Mouse (Mus musculus): Measurements from ENCODE around the gene Gm973.
A peak's percentile ranks its signal among the peaks of the same experiment; 100 is the strongest.

Gm973 gene

GRCm38 (mm10) chr1:59516026-59516917, at the start of gene Gm973:
Gm973 (plus strand) TSS chr1:59516264.
- DNase-seq (ENCODE audit: low spot score in 2 of 2) = peak; percentile 85 to 92

GRCm38 (mm10) chr1:59469170-59469569, 46.9 kb upstream of the Gm973 start:
- peak; percentile 43 to 58 for DNase-seq (ENCODE audit: low spot score in 2 of 2)

DNA sequence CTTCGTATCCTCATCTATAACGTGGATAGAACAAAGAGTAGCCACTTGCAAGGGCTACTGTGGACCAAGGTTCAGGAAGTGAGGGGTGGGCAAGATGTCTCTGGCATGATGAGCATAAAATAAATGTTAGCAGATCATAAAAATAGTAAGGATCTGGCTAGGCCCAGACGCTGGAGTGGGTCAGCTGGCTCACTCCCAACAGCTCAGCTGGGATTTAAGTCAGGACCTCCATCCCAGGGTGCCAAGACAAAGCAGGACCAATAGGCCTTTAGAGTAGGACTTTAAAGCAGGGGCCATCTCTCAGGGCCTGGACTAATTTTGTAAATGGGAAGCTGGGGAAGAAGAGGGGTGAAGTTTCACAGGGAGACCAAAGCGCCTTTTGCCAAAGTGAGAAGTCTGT, 45.3 kb upstream of the Gm973 start:
- DNase-seq (ENCODE audit: low spot score in 2 of 2) = no peak

DNA sequence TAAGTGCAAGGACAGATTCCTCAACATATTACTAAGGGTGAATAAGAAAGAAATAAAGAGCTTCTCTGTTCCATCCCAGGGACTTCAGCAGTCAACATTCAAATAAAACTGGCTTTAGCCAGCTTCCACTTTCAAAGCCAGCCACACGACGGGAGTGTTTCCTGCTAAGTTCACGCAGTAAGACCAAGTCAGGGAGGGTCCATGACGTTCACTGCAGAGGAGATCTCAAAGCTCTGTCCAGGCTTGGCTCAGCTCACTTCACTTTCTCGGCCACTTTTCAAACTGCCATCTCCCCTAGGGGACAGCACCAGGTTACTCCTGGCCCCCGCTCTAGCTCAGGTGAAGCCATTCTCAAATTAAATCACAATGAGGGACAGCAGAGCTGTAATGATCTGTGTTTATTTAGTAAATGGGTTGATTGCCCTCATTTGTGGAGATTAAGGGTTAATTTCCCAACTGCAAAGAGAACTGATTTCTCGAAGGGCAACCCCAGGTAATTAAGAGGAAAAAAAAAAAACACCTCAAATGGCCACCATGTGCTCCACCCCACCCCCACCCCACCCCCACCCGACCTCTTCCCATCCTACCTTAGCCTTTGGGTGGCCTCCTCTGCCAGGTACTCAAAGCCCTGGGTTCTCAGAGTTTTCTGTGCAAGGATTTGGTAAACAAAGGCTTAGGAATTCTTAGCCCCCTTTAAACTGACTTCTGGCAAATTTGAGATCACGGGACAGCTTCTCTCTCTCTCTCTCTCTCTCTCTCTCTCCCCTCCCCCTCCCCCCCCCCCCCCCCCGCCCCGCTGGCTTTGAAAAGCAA, 43.5 kb upstream of the Gm973 start:
- no peak for DNase-seq (ENCODE audit: low spot score in 2 of 2)

DNA sequence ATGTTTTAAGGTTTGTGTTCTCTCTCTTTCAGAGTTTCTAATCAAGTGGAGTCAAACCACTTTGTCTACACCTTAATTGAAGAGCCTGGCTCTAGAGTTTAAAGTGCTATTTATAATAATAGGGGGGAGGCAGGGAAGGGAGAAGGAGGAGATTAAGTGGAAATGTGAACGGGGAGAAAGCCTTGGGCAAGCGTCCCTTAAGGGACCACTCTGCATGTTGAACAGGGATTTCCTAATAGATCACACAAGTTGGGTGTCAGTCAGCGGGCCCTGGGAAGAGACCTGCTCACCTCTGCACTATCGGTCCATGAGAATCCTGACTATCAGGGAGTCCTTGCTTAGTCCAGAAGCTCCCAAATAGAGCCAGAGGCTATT, 42.9 kb upstream of the Gm973 start:
- no peak for DNase-seq (ENCODE audit: low spot score in 2 of 2)

GRCm38 (mm10) chr1:59475618-59476017, 40.4 kb upstream of the Gm973 start:
- no peak for DNase-seq (ENCODE audit: low spot score in 2 of 2)

GRCm38 (mm10) chr1:59478911-59479310, 37.2 kb upstream of the Gm973 start:
- no peak for DNase-seq (ENCODE audit: low spot score in 2 of 2)

DNA sequence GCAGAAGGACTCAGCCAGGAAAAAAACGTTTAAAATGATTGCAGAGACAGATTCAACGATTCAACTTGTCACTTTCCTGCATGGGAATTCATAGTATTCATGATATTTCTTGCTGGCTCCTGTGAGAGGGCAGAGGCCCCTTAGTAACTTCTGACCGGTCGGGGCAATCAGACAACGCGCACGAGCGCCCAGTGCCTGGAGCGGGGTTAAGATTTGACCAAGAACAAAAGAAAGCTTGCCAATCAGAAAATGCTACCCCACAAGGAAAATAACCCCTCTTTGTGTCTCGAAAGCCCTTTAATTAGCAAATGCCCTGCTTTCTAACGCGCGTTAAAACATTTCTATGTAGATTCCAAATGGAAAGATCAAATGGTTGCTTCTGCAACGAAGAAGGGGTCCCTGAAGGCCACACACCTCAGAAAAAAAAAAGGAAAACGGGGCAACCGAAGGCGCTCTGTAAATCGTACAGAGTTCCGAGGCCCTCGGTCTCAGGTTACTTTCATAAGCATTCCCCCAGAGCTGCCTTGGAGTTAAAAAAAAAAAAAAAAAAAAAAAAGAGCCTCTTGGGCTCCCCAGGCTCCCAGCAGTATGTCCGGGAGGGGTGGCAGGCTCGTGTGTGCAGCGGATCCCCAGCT, 35.1 kb upstream of the Gm973 start:
- no peak for DNase-seq (ENCODE audit: low spot score in 2 of 2)

DNA sequence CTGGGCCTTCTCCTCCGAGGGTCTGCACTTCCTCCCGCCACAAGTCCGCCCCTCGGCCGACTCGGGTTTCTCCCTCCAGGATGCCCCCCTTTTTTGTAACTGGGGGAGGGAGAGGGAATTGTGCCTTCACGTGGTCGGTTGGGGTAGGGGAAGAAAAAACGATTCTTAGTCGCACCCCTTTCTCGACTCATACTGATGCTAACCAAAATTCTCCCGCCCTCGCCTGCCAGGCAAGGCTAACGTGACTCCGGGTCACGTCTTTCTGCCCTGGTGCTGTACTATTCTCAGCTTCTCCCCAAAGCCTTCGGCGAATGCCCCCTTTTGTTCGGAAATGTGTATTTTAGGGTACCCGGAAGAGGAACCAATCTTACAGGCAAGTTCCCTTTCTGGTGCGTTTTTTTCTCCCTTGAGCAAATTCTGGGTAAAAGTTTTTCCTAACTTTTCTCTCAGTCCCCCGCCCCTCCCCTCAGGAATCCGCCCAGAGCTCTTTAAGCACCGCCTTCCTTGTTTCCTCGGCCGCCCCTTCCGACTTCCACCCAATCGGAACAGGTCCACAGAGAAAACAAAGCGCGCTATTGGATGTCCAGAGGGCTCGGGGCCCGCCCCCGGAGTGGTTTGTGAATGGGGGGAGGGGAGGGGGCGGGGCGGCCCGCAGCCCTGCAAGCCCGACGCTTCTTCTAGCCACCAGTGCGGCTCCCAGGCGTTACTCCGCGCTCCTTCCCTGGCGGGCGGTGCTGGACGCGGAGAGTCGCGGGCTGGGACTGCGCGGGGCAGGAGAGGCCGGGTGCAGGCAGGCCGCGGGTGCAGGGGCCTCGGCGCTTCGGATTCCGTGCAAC, 34.4 kb upstream of the Gm973 start:
- DNase-seq (ENCODE audit: low spot score in 2 of 2) = peak; percentile 94

DNA sequence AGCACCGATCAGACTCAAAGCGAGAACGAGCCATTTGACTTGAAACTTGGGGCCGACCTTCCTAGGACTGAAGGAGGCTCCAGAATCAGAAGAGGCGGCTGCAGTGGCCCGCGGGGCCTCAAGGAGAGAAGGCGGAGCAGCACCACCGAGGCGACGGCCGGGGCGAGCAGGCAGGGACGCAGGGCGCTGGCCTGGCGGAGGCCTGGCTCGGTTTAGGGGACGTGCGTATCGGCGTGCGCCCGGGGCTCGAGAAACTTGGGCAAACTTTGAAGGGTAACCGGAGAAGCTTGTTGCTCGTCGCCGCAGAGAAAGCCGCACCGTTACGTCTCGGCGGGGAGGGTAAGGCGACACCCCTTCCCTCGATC, 33.8 kb upstream of the Gm973 start, which contains the start of gene Fzd7:
Fzd7 (plus strand) TSS at position 94 of the 365 bp plus-strand sequence.
- DNase-seq (ENCODE audit: low spot score in 2 of 2) = peak; percentile 34 to 36

DNA sequence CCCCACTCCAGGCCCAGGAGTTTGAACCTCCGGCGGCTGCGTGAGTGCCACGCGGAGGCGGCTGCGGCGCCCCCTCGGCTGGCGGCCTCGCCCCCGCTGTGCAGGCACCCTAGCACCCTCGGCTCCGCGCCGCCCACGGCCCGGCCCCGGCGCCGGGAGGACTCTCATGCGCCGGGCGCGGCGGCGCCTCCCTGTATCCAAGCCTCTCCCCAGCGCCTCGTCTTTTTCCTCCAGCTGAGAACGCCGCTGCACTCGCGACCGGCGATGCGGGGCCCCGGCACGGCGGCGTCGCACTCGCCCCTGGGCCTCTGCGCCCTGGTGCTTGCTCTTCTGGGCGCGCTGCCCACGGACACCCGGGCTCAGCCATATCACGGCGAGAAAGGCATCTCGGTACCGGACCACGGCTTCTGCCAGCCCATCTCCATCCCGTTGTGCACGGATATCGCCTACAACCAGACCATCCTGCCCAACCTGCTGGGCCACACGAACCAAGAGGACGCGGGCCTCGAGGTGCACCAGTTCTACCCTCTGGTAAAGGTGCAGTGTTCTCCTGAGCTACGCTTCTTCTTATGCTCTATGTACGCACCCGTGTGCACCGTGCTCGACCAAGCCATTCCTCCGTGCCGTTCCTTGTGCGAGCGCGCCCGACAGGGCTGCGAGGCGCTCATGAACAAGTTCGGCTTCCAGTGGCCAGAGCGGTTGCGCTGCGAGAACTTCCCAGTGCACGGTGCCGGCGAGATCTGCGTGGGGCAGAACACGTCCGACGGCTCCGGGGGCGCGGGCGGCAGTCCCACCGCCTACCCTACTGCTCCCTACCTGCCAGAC, 33.2 kb upstream of the Gm973 start:
- DNase-seq (ENCODE audit: low spot score in 2 of 2) = peak; percentile 46 to 47

DNA sequence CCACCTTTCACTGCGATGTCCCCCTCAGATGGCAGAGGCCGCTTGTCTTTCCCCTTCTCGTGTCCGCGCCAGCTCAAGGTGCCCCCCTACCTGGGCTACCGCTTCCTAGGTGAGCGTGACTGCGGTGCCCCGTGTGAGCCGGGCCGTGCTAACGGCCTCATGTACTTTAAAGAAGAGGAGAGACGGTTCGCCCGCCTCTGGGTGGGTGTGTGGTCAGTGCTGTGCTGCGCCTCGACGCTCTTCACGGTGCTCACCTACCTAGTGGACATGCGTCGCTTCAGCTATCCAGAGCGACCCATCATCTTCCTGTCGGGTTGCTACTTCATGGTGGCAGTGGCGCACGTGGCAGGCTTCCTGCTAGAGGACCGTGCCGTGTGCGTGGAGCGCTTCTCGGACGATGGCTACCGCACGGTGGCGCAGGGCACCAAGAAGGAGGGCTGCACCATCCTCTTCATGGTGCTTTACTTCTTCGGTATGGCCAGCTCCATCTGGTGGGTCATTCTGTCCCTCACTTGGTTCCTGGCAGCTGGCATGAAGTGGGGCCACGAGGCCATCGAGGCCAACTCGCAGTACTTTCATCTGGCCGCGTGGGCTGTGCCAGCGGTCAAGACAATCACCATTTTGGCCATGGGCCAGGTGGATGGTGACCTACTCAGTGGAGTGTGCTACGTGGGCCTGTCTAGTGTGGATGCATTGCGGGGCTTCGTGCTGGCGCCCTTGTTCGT, 32.4 kb upstream of the Gm973 start:
- peak; percentile 83 to 87 for DNase-seq (ENCODE audit: low spot score in 2 of 2)

DNA sequence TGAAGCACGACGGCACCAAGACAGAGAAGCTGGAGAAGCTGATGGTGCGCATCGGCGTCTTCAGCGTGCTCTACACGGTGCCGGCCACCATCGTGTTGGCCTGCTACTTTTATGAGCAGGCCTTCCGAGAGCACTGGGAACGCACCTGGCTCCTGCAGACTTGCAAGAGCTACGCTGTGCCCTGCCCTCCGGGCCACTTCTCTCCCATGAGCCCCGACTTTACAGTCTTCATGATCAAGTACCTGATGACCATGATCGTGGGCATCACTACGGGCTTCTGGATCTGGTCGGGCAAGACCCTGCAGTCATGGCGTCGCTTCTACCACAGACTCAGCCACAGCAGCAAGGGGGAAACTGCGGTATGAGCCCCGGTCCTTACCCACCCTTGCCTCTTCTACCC, 31.8 kb upstream of the Gm973 start:
- no peak for DNase-seq (ENCODE audit: low spot score in 2 of 2)

DNA sequence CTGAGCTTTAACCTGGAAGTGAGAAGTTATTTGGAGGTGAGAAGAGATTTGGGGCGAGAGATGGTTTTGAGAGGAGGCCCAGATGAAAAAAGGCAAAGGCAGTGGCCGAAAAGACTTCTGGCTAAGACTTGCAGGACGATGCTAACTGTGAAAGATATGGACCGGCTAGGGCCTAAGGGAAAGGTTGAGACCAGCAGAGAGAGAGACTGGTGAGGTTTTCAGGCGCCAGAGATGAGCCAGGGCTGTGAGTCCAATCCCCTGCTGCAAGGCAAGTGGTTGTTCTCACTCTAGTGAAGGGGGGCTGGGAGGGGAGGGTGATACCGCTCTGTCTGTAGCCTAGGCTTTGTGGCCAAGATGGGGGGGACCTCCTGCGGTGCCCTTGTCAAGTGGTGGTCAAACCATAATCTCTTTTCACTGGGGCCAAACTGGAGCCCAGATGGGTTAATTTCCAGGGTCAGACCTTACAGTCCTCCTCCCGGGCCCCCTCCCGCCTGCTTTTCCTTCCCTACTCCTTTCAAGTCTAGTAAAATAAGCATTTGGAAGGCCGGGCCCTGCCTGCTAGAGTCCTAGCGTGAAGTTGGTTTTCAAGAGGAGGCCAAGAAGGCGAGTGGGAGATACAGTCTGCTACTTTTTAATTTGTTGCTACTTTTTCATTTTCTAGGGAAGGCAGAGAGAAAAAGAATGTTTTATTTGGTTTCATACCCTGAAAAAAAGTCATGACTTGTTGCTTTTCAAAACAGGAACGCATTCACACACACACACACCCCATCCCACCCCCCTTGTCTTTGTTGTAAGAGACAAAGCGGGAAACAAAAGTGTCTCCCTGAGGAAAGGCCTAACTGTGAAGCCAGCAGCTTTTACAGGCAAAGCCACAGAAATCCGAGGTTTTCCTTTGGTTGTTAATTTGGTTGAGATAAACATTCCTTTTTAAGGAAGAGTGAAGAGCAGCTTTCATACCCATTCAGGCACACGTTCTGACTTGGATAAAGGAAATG, 31.0 kb upstream of the Gm973 start:
- DNase-seq (ENCODE audit: low spot score in 2 of 2) = peak in 1 of 2 experiments; percentile 32

DNA sequence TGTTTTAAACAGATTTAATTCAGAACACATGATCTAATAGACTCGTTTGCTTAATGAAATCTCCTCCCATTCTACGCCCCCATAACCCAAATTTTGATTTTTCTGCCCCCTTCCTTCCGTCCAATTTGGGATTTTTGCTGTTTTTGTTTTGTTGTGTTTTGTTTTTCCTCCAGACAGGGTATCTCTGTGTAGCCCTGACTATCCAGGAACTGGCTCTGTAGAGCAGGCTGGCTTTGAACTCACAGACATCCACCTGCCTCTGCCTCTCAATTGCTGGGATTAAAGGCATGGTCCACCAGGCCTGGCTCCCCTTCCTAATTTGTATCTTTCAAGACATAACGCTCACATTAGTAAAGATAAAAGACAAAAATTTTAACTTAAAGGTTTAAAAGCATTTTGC, 30.3 kb upstream of the Gm973 start:
- DNase-seq (ENCODE audit: low spot score in 2 of 2) = no peak

GRCm38 (mm10) chr1:59487651-59488051, 28.4 kb upstream of the Gm973 start:
- no peak for DNase-seq (ENCODE audit: low spot score in 2 of 2)

DNA sequence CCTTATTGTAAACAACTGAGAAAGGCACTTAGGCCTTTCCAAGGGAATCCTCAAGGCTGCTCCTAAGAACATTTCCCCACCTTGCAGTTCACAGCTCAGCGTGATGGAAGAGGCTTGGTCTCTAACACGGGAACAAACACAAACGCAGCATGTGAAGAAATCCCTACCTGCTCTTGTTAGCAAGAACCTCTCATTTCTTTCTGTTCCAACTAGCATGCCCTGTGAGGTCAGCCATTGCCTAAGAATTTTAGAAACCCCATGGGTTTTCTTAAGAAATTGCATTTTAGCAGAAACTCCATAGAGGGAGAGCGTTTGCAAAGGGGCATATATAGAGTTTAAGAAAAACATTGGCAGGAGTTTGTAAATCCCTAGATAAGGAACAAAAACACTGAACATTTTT, 27.6 kb upstream of the Gm973 start:
- DNase-seq (ENCODE audit: low spot score in 2 of 2) = no peak

DNA sequence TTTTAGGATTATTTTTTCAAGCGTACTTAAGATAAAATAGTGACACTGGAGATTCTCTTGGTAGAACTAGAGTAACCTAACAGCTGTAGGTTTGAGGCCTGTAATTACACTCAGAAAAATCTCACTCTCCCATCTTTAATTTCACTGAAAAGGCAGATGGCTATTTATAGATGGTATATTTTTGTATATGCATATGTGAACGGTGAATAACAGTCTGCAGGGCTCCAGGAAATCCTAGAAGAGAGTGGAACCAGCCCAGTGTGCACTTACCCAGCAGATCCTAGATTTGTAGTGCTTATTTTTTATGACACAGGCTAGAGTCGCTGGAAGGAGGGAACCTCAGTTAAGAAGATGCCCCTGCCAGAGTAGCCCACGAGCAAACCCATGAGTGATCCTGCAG, 27.1 kb upstream of the Gm973 start:
- DNase-seq (ENCODE audit: low spot score in 2 of 2) = no peak

DNA sequence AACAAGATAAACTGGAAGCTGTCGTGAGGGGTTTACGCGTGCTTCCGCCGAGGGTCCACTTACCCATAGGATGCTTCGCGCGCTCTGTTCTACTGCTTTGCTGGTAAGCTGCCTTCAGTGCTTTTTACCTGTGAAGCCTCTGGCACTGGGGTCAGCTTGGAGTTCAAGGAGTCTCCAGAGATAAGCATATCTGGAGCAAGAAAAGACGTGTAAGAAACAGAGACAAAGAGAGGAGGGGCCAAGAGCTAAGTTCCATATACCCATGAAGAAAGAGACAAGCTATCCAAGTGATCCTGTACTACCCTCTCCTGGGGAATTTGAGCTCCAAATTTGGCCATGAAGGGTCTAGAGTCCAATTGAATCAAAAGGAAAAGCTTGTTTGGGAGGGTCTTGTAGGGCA, 24.5 kb upstream of the Gm973 start:
- DNase-seq (ENCODE audit: low spot score in 2 of 2) = no peak
